Mouse (Mus musculus) ES-E14 (cell line): ENCODE results near the gene Calm1.

ENCODE experiments used
- CHD2 ChIP-seq: IDR thresholded peaks from 2 replicates; pipeline ENCODE4 v1.6.1; 2014; ENCODE audit warnings: mild to moderate bottlenecking, low read depth, low read length, inconsistent platforms
- ZNF384 ChIP-seq: IDR thresholded peaks from 2 replicates; pipeline ENCODE4 v1.6.1; 2012; ENCODE audit warnings: low read depth, low read length, inconsistent platforms

DNA sequence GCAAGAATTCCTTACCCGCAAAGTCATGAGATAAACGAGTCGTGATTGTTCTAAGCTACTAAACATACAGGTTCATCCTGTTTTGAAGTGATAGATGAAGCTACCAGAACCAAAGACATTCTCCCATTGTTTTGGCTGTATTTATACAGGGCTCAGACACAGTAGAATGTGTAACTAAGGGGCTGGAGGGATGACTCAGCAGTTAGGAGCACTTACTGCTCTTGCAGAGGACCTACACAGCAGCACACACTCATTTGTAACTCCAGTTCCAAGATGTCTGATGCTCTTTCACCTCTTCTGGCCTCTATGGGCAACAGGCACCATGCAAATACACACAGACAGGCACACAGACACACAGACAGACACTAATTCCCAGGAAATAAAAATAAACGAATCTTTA lies 20.8 kb downstream of the Calm1 start:
- TF ChIP-seq ZNF384 (no peak), CHD2 (no peak)
